In the genomic region with DNA sequence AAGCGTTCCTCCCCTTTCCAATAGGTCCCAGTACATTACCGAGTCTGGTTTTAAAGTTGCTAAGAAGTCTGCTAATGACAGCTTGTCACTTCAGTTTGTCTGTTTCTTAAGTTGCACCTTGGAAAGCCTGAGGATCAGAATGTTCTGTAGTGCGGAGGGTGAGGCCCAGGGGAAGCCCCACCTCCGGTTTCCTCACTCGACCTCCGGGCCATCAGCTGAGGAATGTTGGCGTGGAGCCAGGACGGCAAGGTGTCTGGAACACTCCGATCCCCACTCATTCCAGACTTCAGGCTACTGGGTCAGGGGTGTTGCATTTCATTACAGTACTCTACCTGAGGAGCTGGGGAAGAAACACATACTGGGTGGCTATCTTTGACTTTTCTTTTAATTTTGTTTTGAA, we compare ENCODE assay signal across 8 mouse cellular contexts.
A peak's percentile ranks its signal among the peaks of the same experiment; 100 is the strongest.
DNase-seq lines count a peak whose midpoint lies in the region; ATAC-seq and TF ChIP-seq lines count a peak whose summit lies in the region.

No protein-coding gene starts in this region.

- H3K4me3 ChIP-seq in lung, adult 2 months (replicated peaks; ENCODE audit: extremely low read depth, low read depth, low read length), result no peak overlapping the region

- H3K4me1 ChIP-seq in lung, adult 2 months (ENCODE audit: control insufficient read depth, insufficient read depth, low read length), result peaks cover 3% of the 10 kb centered on the region; the same call in 1 of the 2 replicates

- TF ChIP-seq POLR2A in lung, adult 2 months (IDR thresholded peaks at IDR 0.05; ENCODE audit: borderline replicate concordance, extremely low read depth, low read depth, low read length), result no peak

- WGBS in lung, adult 2 months, result 24% methylated on average over 9 of the region's 9 CpGs

- TF ChIP-seq CTCF in lung, adult 2 months (IDR thresholded peaks at IDR 0.05; ENCODE audit: insufficient read depth, low read length), result no peak

- DNase-seq in adrenal gland, adult (ENCODE audit: inconsistent age in 2 of 2, low spot score in 1 of 2), result peak; percentile 69 to 72
- DNase-seq in forelimb bud, embryonic 11.5 days (ENCODE audit: low read depth, low spot score), result peak; percentile 70
- DNase-seq in heart, postnatal 4 days, result peak; percentile 92
- peak; percentile 88 for DNase-seq in lung, adult 2 months
- DNase-seq in urinary bladder, postnatal 25 days (ENCODE audit: low spot score), result peak; percentile 84
- no peak for DNase-seq in layer of hippocampus, postnatal 10 days (ENCODE audit: low spot score in 2 of 2)
- DNase-seq in cerebellum, adult 8-10 months, result no peak

- ATAC-seq in monocyte, adult 5-6 weeks (replicated peaks; ENCODE audit: insufficient number of reproducible peaks, low FRiP score, low TSS enrichment, poor library complexity, severe bottlenecking), result no peak

Comparison
In these comparisons a context has a peak if more than half of its experiments do, and no peak if none do; other contexts are left out.
1. DNase-seq: peak in adrenal gland, adult (2 of 2), forelimb bud, embryonic 11.5 days (single experiment), heart, postnatal 4 days (single experiment), lung, adult 2 months (single experiment) and urinary bladder, postnatal 25 days (single experiment); none in layer of hippocampus, postnatal 10 days (0 of 2) and cerebellum, adult 8-10 months (single experiment).